Mouse (Mus musculus) kidney, postnatal 10 days (tissue): ENCODE data around the gene Syncrip.
"Not testable (repeated sequence)": the region's sequence is repeated elsewhere in the genome, so short reads cannot be mapped to it uniquely, and the experiment has no call there.

Source experiments
- DNase-seq: peaks from one replicate; pipeline ENCODE4 v3.0.0; 2021; ENCODE audit warnings: mixed read lengths

The Syncrip gene

DNA sequence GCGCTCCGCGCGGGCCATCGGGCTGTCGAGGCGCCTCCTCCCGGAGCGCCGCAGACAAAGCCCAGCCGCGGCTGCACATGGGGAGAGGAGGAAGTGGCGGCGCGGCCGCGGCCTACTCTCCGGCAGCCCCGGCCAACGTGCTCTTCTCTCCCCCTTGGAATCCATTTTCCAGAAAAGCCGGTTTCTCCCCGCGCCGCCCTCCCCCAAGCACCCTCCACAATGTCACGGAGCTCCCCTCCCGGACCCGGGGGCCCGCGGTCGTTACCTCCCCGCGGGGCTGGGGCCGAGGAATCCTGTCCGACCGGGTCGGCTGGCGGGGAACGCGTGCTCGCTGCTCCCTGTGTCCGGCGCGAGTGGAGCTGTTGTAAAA, 598 bp downstream of the Syncrip start:
- DNase-seq = peak; percentile 59

DNA sequence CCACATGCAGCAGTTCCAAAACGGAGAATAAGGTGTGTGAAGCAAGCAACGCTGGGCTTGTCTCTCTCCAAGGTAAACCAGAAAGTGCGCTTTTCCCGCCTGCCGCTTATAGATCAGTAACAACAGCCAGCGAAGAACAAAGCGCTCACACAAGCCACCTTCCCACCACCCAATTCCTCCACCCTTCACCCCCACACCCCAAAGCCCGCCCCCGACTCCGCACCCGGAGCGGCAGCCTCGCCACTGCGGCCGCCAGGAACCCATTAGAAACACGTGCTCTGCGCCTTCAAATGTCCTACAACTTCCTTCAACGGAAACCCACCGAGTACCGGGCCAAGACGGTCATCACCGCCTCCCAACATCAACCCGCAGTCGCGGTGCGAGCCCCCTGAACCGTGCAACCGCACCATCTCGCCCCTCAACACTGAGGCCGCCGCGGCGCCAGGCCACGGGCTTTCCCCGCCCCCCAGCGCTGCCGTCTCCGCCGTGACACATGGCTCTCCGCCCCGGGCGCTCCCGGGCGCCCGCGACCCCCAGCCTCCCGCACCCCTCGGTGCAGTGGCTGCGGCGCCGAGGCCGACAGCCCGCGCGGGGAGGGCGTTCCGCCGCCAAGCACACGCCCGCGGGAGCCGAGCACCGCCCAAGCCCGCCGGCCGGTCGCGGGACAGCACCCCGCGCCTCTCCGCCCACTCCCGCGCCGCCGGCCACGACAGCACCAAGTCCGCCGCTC, 1.1 kb downstream of the Syncrip start:
- DNase-seq = peak; percentile 63

DNA sequence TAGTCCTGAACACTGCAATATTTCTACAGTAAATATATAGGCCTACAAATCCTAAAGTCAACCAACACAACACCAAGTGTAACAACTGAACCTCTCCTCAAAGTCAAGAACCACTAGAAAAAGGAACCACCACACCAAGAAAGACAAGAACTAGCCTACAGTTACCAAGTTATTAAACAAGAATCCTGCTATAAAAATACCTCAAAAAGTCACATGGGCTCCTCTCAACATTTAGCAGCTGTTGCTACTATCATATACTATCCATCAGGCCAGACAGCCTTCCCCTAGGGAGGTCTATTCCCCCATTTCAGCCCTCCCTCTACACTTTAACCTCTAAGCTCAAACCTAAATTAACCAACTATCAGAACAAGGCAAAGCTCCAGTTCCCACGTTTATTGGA, 2.3 kb downstream of the Syncrip start:
- no peak for DNase-seq

DNA sequence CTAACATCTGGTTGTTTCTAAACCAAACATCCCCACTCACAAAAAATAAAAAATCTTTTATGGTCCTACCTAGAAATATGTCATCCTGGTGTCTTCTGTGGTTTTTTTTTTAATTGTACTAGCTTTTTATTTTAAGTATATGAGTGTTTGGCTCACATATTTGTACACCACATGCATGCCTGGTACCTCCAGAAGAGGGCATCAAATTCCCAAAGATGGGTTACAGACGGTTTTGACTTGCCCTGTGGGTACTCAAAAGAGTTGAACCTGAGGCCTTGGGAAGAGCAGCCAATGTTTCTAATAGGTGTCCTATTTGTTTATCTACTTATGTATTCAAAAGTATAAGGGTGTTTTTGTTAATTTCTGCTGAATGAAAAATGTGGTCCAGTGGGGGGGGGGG, 6.2 kb downstream of the Syncrip start:
- DNase-seq = no peak

DNA sequence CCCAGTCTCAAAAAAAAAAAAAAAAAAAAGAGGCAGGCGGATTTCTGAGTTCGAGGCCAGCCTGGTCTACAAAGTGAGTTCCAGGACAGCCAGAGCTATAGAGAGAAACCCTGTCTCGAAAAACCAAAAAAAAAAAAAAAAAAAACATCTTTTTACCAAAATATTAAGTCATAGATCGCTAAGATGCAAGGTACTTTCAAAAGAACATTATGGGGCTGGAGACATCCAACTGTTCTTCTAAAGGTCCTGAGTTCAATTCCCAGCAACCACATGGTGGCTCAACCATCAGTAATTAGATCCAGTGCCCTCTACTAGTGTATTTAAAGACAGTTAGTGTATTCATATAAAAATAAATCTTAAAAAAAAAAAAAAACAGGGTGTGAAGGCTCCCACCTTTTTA, 21.4 kb downstream of the Syncrip start:
- DNase-seq = not testable (repeated sequence)

DNA sequence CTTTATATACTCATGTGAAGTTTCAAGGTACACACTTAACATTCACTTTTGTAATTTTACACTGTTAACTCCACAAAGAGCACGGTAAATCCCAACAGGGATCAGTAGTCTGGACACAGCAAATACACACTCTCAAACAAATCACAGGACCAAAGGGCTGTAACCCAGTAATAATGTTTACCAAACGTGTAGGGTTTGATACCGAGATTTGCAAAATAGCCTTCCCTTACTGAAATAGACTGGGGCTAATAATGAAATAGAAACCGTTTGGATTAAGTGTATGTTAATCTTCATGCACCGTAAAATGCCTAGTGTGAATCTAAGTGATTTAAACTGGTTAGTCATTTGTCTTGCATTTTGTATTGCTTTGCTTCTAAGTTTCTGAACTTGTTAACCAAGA, 42.4 kb downstream of the Syncrip start:
- DNase-seq = no peak

DNA sequence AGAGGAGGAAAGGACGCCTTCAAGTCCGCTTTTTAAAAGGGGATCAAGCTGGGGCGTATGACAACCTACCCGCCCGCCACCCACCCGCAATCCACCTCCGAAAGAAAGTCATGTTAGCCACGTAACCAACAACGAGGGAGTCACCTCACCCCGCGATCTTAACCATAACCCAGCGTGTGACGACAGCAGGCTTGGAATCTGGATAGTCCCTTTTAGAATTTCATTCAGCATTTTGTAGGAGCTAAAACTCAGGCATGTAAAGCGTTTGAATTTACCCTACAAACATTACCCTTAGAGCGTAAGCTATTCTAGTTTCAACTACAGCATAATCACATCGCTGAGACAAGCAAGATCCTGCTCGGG, 43.2 kb downstream of the Syncrip start:
- DNase-seq = no peak

DNA sequence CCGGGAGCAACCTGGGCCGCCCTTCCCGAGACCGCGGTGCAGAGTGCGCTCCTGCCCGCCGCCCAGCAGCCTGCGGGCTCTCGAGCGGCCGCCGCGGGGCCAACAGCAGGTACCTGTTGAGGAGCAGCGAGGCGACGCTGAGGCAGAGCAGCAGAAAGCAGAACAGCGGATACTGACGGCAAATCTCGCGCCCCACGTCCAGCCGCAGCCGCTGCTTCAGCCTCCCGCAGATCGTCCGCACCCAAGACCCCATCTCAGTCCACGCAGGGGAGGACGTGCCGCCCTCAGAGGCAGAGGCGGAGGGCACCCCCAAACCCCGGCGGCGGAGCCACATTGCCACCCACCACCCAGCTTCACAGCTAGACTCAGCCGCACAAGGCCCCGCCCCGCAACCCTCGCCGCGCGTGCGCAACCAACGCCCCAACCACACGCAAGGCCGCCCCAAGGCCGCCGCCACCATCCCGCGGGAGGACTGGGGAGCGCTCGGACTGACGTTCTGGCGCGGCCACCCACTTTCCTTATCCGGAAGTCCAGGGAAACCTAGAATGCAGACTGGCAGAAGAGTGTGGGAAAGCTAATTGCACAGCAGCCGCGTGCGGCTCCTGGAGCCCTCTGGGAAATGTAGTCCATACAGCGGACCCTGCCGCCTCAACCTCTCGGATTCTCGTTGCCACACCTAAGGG, 43.7 kb downstream of the Syncrip start, which contains the start of gene Snx14:
Gene Snx14, minus strand, starts transcription at position 404 of the 683 bp plus-strand sequence.
- peak; percentile 98 for DNase-seq

DNA sequence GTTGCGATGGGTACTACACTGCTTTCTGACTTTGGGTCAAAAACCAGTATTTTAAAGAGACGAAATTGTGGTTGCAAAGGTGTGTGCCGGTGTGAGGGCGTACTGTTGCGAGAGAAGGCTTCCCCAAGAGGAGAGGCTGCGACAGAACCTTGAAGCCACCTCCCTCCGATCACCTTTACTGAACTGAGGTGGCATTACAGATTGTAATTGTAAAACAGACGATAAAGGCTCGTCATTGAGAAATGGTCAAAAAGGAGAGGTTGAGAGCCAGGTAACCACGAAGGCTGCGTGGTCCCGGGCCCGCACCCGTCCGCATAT, 44.2 kb downstream of the Syncrip start:
- DNase-seq = no peak

DNA sequence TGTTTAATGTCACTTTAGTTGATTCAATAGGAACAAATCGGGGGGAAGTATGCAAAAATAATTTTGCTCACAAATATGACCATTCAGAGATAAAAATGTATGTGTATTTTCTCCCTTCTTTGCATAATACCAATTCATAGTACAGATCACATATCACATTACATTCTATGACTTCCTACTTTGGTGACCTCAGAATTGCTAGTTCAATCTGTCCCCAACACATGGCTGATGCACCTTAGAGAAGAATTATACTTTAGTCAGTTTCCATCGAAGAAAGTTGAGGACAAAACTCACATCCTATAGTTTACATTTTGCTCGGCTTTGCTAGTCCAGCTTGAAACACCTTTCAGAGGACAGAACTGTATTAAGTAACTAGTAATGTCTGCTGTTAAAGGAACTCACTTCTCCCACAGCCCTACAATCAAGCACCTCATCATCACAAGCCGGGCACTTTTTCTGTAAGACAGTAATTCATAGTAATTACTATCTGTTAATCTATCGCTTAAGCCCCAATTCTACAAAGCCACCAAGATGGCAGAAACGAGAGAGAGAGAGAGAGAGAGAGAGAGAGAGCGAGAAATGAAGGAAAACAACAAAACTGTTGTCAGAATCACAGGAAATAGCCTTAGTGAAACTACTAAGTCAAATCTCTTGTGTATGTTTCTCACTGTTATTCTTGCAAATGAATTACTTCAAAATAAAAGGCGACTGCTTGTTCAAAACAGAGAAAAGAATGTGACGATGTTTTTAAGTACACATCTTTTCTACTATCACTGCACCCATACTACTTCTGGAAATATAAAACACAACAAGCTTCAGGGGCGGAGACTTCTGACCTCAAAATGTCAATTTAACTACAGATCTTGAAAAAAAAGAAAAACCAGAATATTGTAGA, 44.8 kb downstream of the Syncrip start:
- no peak for DNase-seq

DNA sequence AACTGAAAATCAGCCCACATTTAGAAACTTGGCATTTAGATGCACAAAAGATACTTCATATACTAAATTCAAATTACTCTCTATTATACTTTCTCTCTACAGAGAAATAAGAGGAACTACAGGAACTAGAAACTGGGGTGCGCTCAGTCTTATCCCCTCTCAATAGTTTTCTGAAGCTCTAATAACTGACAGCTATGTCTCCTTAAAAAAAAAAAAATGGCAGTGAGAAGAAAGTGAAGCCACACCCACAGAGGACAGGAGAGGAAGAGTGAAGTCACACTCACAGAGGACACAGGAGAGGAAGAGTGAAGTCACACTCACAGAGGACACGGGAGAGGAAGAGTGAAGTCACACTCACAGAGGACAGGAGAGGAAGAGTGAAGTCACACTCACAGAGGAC, 58.0 kb downstream of the Syncrip start:
- DNase-seq = no peak

DNA sequence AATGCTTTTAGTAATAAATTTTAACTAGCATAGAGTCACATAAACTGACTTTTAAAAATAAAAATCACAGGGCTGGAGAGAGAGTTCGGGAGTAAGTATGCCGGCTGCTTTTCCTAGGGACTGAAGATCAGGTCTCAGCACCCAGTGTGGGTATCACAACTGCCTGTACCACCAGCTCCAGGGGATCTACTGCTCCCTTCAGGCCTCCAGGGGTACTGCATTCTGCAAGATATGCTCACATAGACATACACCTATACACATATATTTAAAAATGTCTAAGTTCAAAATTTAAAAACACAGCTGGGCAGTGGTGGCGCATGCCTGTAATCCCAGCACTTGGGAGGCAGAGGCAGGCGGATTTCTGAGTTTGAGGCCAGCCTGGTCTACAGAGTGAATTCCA, 59.9 kb downstream of the Syncrip start:
- DNase-seq = no peak

DNA sequence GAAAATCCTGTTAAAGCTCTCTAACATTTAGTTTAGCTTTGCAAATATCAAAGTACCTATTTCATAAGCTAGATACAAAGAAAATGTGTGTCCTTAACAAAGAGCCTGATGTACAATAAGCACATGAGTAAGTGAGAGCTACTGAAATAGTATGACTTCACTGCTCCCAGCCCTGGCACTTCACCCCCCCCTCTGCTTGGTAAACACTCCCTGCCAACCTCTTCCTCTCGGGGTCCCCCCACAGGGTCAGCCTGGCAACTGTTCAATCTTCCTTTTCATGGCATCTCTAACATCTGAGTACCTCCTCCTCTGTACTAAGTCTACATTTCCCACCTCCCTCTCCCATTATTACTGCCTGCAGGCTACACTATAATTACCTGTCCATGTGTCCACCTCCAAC, 65.6 kb downstream of the Syncrip start:
- no peak for DNase-seq

DNA sequence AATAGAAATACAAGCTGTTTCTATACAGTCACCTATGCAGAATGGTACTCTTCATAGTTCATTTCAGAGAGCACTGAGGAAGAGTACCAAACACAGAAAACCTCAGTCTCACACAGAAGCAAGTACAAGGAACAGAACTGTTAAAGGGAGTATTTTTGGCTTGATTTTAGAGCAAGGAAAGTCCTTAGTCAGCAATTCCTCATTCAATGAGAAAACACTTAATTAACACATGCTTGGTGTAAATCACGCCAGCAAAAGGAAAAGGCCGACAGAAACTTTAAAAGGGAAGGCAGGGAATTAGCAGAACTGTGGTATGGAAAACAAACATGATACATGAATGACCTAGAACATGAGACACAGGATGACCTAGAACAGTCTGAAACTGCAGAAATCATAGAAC, 72.4 kb downstream of the Syncrip start:
- DNase-seq = no peak

DNA sequence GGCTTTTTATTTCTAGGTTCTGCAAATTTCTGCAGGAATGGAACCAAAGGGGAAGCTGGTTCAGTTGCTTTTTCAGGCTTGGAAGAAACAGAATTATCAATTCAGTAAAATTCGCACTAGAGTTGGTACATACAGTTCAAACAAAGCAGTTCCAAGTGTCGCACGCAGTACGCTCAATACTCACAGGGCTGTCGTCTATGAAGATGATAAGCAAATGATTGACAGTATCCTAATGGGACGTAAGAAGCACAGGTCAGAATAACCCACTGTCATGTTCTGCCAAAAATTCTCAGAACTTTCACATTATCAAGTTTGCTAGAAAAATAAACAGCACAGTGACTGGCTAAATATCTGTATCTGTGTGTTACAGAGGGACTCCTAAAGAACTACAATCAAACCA, 77.9 kb downstream of the Syncrip start:
- DNase-seq = no peak

DNA sequence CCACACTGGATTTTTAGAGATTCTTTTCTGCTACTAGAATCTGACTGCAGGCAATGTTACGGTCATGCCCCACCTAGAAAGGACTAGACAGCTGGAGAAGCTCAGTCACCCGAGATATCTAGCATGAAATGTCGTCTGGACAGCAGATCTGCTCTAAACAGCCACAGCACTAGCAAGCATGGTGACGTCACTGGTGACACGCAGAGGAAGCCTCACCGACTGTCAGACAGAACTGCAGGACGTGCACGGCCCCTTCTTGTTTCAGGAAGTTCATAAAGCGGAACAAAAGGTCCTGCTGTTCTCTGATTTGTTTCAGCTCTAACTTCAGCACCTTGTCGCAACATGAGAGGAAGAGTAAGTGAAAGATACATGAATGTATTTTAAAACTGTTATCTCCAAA, 78.3 kb downstream of the Syncrip start:
- DNase-seq = peak; percentile 30

DNA sequence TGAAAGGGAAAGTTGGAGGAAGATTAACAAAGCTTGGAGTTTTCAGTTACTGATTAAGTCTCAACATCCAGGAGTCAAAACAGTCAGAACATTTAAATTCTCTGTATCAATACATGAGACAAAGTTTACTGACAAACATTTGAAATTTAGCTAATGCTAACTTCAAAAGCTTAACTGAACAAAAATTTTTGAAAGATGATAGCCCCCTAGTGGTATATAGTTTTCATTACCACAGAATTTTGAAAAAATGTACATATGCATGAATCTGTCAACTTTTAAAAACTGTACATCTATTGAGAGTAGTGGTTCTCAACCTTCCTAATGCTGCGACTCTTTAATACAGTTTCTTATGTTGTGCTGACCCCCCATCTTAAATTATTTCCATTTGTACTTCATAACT, 83.9 kb downstream of the Syncrip start:
- no peak for DNase-seq
